Mouse (Mus musculus): ENCODE measurements around the gene Gm16430. TPM values are rescaled to one million over a fixed set of nuclear protein-coding genes. Genes with fewer than 3 reads are reported as not detected.
"Not testable (repeated sequence)": the region's sequence is repeated elsewhere in the genome, so short reads cannot be mapped to it uniquely, and the experiment has no call there.

Gm16430 gene
- total RNA-seq (2017), result not detected in 2 replicates

GRCm38 (mm10) chrX:54621911-54622310 is at the start of gene Gm16430:
Gene Gm16430 (plus strand): TSS chrX:54622211.
- ATAC-seq (ENCODE audit: extremely low read depth, insufficient number of reproducible peaks, low FRiP score, poor library complexity, severe bottlenecking), result not testable (repeated sequence)

Other genes with a start within 250 kb of the Gm16430 start
- not detected in 2 replicates for gene Gm16405, start 91.0 kb upstream of the Gm16430 start, total RNA-seq (2017)

All from neutrophil, adult 5-6 weeks (primary cell).